Mouse (Mus musculus) G1E (cell line): ENCODE measurements around the gene Naaladl1.

Source experiments
- CTCF ChIP-seq: IDR thresholded peaks from 2 replicates; pipeline ENCODE4 v1.5.1; 2012; ENCODE audit warnings: low read depth, low read length, inconsistent platforms, mixed read lengths
- GATA1 ChIP-seq: IDR thresholded peaks from 2 replicates; pipeline ENCODE4 v1.6.1; 2012; ENCODE audit warnings: borderline replicate concordance, low read length, inconsistent platforms, mixed read lengths
- GATA2 ChIP-seq: IDR thresholded peaks from 2 replicates; pipeline ENCODE4 v1.6.1; 2012; ENCODE audit warnings: low read depth, low read length, inconsistent platforms, borderline replicate concordance
- POLR2AphosphoS5 ChIP-seq: IDR thresholded peaks from 2 replicates; pipeline ENCODE4 v1.6.1; 2012; ENCODE audit warnings: low read depth, low read length, inconsistent platforms; ENCODE audit not compliant: insufficient replicate concordance
- TAL1 ChIP-seq: conservative IDR thresholded peaks from 2 replicates; pipeline ENCODE4 v1.6.1; 2012; ENCODE audit warnings: low read depth, low read length, inconsistent platforms, mixed read lengths

DNA sequence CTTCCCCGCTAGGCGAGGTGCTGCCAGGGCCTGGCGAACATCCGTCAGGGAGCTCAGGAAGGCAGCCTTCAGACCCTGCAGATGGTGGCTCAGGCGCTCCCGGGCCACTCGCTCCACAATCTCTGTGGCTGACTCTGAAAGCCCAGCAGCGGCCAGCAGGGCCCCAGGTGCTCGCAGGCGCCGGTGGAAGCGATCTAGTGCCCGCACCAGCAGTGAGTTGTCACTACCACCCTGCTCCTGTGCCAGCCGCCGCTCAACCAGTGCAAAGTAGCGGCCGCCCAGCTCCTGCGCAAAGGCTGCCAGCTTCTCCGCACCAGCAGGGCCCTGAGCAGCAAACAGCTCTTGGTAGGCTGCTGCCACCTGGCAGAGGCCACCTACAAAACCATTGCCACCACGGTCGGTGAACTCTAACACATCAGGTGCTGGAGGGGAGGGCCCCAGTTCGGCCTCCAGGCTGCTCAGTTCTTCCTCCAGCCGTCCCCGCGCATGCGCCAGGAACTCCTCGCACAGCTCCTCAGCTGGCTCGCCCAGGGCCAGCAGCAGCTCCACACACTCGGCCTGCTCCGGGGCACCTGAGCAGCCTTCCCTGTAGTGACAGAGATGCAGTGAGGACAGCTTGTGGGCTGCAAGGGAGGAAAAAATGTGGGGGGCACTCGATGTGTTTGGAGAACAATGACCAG, 34.9 kb upstream of the Naaladl1 start:
- no peak for TF ChIP-seq CTCF
- no peak for TF ChIP-seq TAL1
- no peak for TF ChIP-seq POLR2AphosphoS5
- no peak for TF ChIP-seq GATA1
- no peak for TF ChIP-seq GATA2
